Mouse (Mus musculus) urinary bladder, postnatal 0 days (tissue): Measurements from ENCODE around the gene Rps6. TPM values are rescaled to one million over a fixed set of nuclear protein-coding genes. Genes with fewer than 3 reads are reported as not detected.

ENCODE experiments used
- polyA plus RNA-seq: library from polyadenylated mRNA; unstranded; fragments of >200 nt; fragmentation: Nextera tagmentation; extraction: Ambion mirVana; gene quantifications from 2 replicates; pipeline ENCODE4 v1.2.1, GENCODE M21; 2015

Rps6 gene
- 575 and 605 TPM in 2 replicates for polyA plus RNA-seq

GRCm38 (mm10) chr4:86857113-86858069, at the start of gene Rps6:
Gene Rps6, minus strand, starts transcription at chr4:86857412.

GRCm38 (mm10) chr4:86874146-86874847, 17.1 kb upstream of the Rps6 start, which contains the start of gene Acer2:
Gene Acer2, plus strand, starts transcription at chr4:86874396.

Other genes starting within 250 kb of the Rps6 start
- gene Haus6, start 245.4 kb downstream of the Rps6 start, polyA plus RNA-seq: 6.3 and 7.0 TPM in 2 replicates
- 49.1 and 106 TPM in 2 replicates for gene Plin2, start 187.4 kb downstream of the Rps6 start, polyA plus RNA-seq
- 3.6 and 3.7 TPM in 2 replicates for gene Dennd4c, start 108.9 kb downstream of the Rps6 start, polyA plus RNA-seq
- 289 and 346 TPM in 2 replicates for gene Acer2, start 17.0 kb upstream of the Rps6 start, polyA plus RNA-seq